Mouse (Mus musculus): Measurements from ENCODE around the gene Olfr221. TPM values are rescaled to one million over a fixed set of nuclear protein-coding genes. Genes with fewer than 3 reads are reported as not detected.

Gene Olfr221
- total RNA-seq, 2 experiments from 2014 or later: not detected

DNA sequence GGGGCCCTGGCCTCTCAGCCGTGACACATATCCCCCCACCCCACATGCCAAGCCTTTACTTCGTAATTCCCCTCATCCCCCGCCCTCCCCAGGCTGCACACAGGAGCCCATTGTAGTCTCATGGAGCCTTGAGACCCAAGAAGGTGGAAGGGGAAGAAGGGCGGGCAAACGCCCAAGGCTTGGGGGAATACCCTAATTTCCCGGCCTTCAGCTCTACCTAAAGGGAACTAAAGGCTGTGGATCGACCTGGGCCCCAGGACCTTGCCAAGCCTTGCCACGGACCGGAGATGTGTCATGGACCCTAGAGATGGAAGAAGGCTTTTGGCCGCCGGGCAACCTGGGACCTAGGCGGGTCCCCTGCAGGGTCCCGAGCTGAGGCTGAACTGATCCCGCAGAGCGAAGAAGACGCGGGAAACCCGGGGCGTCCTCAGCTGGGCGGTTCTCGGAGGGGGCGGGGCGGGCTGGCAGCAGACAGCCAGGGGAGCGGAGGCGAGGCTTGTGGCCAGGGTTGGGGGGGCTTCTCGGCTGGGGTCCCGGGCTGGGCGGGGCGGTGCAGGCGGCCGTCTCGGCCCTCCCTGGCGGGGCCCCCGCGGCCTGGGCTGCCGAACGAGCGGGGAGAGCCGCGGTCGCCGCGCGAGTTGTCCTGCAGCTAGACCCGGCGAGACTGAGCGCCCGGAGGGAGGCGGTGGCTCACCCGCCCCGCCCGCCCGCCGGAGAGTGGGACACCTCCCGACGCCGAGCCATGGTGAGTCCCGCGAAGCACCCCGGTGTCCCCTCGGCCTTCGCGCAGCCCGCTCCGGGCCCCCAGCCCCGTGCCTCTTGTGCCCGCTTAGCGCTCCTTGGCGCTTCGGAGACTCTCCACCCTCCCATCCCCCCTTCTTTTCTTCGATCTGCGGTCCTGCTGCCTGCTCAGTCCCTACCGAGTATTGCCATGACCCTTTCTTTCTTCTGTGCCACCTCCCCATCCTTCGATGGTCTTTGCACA lies 57.7 kb downstream of the Olfr221 start, which contains the start of gene Arhgef40:
Arhgef40 (plus strand) TSS at position 473 of the 985 bp plus-strand sequence.
- intact Hi-C loops (cut with DNase I): loop anchor here (2.0 kb wide), 2 partner anchors 24 to 70 kb away; partner anchors contain the start of gene Ndrg2
- peak; percentile 61 to 66 for DNase-seq (ENCODE audit: low spot score in 2 of 2)

Other genes starting within 250 kb of the Olfr221 start
- gene AY358078, start 242.4 kb downstream of the Olfr221 start, total RNA-seq (2021): not detected
- gene Ear6, start 188.8 kb downstream of the Olfr221 start, total RNA-seq (2021): not detected
- 10 to 100 TPM; 26.0 to 33.8 TPM for gene Mettl17, start 157.6 kb downstream of the Olfr221 start, total RNA-seq (2021)
- 1 to 10 TPM; 4.8 to 6.6 TPM for gene Slc39a2, start 149.6 kb downstream of the Olfr221 start, total RNA-seq (2021)
- 100 to 1,000 TPM; 694 to 748 TPM for gene Ndrg2, start 128.3 kb downstream of the Olfr221 start, total RNA-seq (2021)
- not detected for gene Tppp2, start 124.0 kb downstream of the Olfr221 start, total RNA-seq (2021)
- under 1 TPM in 1 of 2 experiments, not detected in 1; 0.32 TPM for gene Rnase13, start 119.7 kb downstream of the Olfr221 start, total RNA-seq (2021)
- gene Arhgef40, start 57.7 kb downstream of the Olfr221 start, total RNA-seq (2021): 10 to 100 TPM; 26.3 to 28.5 TPM
- under 1 TPM in 1 of 2 experiments, not detected in 1; 0.60 TPM for gene Tmem253, start 26.8 kb downstream of the Olfr221 start, total RNA-seq (2021)
- gene Zfp219, start 21.7 kb downstream of the Olfr221 start, total RNA-seq (2021): 10 to 100 TPM; 32.0 to 36.3 TPM
- 100 to 1,000 TPM; 226 to 228 TPM for gene Hnrnpc, start 61.6 kb upstream of the Olfr221 start, total RNA-seq (2021)
- 1 to 10 TPM; 2.4 to 2.8 TPM for gene Rpgrip1, start 68.2 kb upstream of the Olfr221 start, total RNA-seq (2021)
- 10 to 100 TPM; 50.5 to 52.0 TPM for gene Supt16, start 155.0 kb upstream of the Olfr221 start, total RNA-seq (2021)
- gene Chd8, start 215.3 kb upstream of the Olfr221 start, total RNA-seq (2021): 100 to 1,000 TPM; 115 to 122 TPM
- 10 to 100 TPM; 65.5 to 66.8 TPM for gene Tox4, start 236.7 kb upstream of the Olfr221 start, total RNA-seq (2021)
- 10 to 100 TPM; 30.9 to 32.4 TPM for gene Rab2b, start 237.1 kb upstream of the Olfr221 start, total RNA-seq (2021)